Mouse (Mus musculus): ENCODE measurements around the gene Adk. TPM values are rescaled to one million over a fixed set of nuclear protein-coding genes. Genes with fewer than 3 reads are reported as not detected.
A peak's percentile ranks its signal among the peaks of the same experiment; 100 is the strongest.

The Adk gene
- total RNA-seq, 2 experiments from 2014 or later: 114 to 134 TPM

GRCm38 (mm10) chr14:21165706-21166105 lies 113.3 kb downstream of the Adk start:
- no peak for DNase-seq

GRCm38 (mm10) chr14:21166114-21166513 lies 113.7 kb downstream of the Adk start:
- no peak for DNase-seq

- DNase-seq: no peak
Observed at GRCm38 (mm10) chr14:21173973-21174745, 121.8 kb downstream of the Adk start.

- no peak for DNase-seq
Observed at GRCm38 (mm10) chr14:21174804-21175203, 122.4 kb downstream of the Adk start.

GRCm38 (mm10) chr14:21177781-21178180 lies 125.4 kb downstream of the Adk start:
- no peak for DNase-seq

- no peak for DNase-seq
Observed at GRCm38 (mm10) chr14:21178356-21178755, 126.0 kb downstream of the Adk start.

GRCm38 (mm10) chr14:21181053-21181452 lies 128.7 kb downstream of the Adk start:
- no peak for DNase-seq

- no peak for DNase-seq
Observed at GRCm38 (mm10) chr14:21191966-21192365, 139.6 kb downstream of the Adk start.

- no peak for DNase-seq
Observed at GRCm38 (mm10) chr14:21192749-21193148, 140.4 kb downstream of the Adk start.

GRCm38 (mm10) chr14:21194336-21194735 lies 142.0 kb downstream of the Adk start:
- no peak for DNase-seq

GRCm38 (mm10) chr14:21200850-21201249 lies 148.5 kb downstream of the Adk start:
- no peak for DNase-seq

- DNase-seq: no peak
Observed at GRCm38 (mm10) chr14:21206472-21206871, 154.1 kb downstream of the Adk start.

GRCm38 (mm10) chr14:21221574-21222138 lies 169.3 kb downstream of the Adk start:
- peak in 1 of 2 experiments; percentile 3 for DNase-seq

GRCm38 (mm10) chr14:21222206-21222605 lies 169.8 kb downstream of the Adk start:
- no peak for DNase-seq

- DNase-seq: no peak
Observed at GRCm38 (mm10) chr14:21223456-21223855, 171.1 kb downstream of the Adk start.

GRCm38 (mm10) chr14:21223971-21224635 lies 171.7 kb downstream of the Adk start:
- no peak for DNase-seq

- no peak for DNase-seq
Observed at GRCm38 (mm10) chr14:21237051-21237450, 184.7 kb downstream of the Adk start.

- DNase-seq: no peak
Observed at GRCm38 (mm10) chr14:21241105-21241504, 188.7 kb downstream of the Adk start.

GRCm38 (mm10) chr14:21251386-21251785 lies 199.0 kb downstream of the Adk start:
- DNase-seq: no peak

GRCm38 (mm10) chr14:21252326-21252886 lies 200.0 kb downstream of the Adk start:
- peak; percentile 40 to 53 for DNase-seq

- no peak for DNase-seq
Observed at GRCm38 (mm10) chr14:21253321-21253992, 201.1 kb downstream of the Adk start.

- DNase-seq: no peak
Observed at GRCm38 (mm10) chr14:21253993-21254339, 201.6 kb downstream of the Adk start.

Measured in adrenal gland, postnatal 36 days (tissue).